Mouse (Mus musculus) kidney, postnatal 4 days (tissue): ENCODE results near the gene Adamts18.
A peak's percentile ranks its signal among the peaks of the same experiment; 100 is the strongest.

Experiments used
- DNase-seq, 2 experiments: peaks; one replicate each; pipeline ENCODE4 v3.0.0; 2021; ENCODE audit warnings: mixed read lengths in 2 of 2

Adamts18 gene

DNA sequence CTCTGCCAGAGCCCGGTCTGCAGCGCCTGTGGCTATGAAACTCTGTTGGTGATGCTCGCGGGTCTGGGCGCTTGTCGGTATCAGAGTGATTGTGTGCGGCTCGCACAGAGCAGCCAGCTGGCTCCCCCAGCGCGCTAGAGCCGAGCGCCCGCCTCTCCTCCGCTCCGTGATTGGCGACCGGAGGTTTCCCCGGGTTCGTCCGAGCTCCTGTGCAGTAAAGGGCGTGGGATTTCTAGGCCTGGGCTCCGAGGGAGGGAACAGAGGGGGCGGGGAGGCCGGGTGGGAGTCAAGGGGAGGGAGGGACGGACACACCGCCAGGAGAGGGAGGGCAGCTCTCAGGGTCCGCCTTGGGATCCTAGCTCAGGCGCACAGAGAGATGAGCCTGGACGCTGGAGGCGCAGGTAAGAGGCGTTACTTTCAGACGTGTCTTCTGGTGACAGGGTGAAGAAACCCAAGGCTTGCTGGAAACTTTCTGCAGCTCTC is at the start of gene Adamts18:
Adamts18 (minus strand) TSS at position 86 of the 483 bp plus-strand sequence.
- DNase-seq, result peak; percentile 65 to 73

GRCm38 (mm10) chr8:113896446-113896845 is 47.9 kb upstream of the Adamts18 start:
- no peak for DNase-seq

DNA sequence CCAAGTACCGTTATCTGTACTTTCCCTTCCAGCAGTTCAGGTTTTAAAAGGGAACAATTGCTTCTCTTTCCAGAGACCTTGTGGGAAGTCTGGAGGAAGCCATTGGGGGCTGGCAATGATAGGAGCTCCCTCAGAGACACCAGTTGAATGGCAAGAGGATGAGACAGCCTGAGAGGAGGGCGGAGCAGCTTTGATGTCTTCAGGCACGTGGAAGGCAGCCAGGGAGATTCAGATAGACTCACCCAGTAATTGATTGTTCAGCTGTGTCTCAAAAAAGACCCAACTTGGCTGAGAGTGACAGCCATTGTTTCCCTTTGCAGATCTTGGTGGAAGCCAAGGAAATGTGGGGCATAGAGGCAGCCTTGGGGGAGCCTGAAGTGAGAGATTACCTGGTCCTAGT is 42.8 kb upstream of the Adamts18 start:
- no peak for DNase-seq

- DNase-seq, result no peak
Measured at GRCm38 (mm10) chr8:113886509-113886908, 38.0 kb upstream of the Adamts18 start.

DNA sequence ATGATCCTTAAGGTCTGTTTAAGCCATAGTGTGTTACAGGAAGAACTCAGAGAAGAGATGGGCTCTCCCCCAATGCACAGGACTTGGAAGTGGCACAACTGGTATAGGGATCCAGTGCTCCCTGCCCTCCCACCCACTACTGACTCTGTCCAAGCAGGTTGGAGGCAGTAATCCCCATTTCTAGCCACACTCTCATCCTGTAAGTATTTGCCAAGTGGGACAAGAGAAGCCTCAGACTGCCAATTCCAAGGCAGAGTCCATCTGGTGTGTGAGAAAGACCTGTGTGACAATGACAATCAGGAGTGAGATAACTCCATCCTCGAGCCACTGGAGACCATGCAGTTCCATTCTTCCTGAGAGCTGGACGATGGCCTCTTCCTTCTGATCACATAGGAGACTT is 36.6 kb upstream of the Adamts18 start:
- DNase-seq, result no peak

DNA sequence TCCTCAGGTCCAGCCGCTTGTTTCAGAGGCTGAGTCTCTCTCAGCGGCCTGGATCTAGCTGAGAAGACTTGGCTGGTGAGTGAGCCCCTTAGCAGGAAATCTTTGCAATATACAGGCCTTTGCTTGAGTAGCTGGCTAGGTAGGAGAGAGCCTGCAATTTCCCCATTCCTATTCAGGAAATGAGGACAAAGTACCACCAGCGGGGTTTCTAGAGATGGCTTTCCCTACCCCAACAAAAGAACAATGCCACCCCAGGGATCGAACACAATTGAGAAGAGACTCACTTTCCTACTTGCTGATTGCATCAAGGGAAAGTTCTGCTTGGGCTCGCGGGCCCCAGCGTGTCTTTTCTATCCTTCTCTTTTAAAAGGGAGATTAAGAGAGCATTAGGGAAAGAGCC is 35.5 kb upstream of the Adamts18 start:
- no peak for DNase-seq

GRCm38 (mm10) chr8:113882558-113882957 is 34.0 kb upstream of the Adamts18 start:
- no peak for DNase-seq

GRCm38 (mm10) chr8:113878411-113879006 is 30.0 kb upstream of the Adamts18 start:
- no peak for DNase-seq

- DNase-seq, result no peak
Measured at GRCm38 (mm10) chr8:113873446-113874120, 25.0 kb upstream of the Adamts18 start.

- DNase-seq, result no peak
Measured at GRCm38 (mm10) chr8:113872436-113872835, 23.9 kb upstream of the Adamts18 start.

GRCm38 (mm10) chr8:113866530-113866929 is 18.0 kb upstream of the Adamts18 start:
- DNase-seq, result no peak

DNA sequence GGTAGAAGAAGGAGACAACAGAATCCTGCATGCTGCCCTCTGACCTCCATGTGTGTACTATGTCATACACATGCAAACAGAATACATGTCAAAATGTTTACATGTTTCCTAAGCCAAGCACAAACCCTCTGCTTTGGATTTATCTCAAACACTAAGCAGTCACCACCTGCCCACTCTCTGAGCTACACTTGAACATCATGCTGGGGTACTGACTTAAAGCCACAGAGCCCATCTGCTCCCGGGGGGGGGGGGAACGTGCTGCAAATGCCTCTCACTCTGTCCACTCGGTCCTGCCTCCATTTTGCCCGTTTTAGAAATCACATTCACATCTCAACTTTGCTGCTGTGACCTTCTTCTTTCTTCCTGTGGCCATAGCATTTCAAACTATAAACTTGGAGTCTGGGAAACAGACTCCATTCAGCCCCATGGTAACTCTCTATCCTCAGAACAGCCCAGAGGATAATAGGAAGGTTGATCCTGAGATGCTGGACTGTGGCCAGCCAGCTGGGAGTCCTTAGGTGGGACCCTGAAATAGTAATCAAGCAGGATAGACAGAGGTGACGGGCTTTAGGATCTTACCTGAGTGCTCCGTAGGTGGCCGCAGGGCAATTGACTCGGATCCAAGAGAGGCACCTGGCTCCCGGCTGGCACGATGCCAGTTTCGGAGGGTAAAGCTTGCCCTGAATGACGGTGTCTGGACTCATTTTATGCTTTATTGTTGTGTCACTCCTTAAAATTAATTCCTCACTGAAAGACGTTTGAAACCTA is 17.0 kb upstream of the Adamts18 start:
- DNase-seq, result peak; percentile 47 to 60

DNA sequence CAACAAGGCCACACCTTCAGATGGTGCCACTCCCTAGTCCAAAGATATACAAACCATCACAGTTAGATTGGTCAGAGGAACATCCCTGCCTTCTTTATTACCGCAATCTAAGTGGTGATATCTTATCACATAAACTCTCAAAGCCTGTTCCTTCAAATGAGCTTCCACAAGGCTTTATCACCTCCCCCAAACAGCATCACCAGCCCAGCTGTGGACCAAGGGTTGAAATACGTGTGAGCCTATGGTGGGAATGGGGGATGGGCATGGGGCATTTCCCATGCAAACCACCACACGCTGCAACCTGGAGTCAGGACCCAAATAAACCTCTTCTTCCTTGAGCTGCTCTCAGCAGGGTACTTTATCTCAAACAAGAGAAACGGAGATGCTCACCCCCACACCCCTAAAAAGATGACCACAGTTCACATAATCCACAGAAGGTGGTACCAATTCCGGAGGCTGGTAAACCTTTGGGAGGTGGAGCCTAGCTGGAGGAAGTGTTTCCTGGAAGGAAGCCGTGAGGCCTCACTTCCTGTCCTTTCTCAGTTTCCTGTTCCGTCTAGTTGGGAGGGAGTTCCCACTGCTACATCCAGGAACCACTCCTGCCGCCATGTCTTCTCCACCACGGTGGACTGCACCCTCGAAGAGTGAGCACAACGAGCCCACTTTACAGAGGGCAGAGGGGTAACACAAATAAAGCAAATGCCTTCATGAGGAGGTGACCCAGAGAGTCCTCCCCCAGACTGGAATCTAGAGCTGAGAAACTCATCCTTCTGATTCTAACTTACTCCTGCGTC is 11.5 kb upstream of the Adamts18 start:
- DNase-seq, result no peak

- DNase-seq, result no peak
Measured at GRCm38 (mm10) chr8:113858801-113859200, 10.3 kb upstream of the Adamts18 start.

DNA sequence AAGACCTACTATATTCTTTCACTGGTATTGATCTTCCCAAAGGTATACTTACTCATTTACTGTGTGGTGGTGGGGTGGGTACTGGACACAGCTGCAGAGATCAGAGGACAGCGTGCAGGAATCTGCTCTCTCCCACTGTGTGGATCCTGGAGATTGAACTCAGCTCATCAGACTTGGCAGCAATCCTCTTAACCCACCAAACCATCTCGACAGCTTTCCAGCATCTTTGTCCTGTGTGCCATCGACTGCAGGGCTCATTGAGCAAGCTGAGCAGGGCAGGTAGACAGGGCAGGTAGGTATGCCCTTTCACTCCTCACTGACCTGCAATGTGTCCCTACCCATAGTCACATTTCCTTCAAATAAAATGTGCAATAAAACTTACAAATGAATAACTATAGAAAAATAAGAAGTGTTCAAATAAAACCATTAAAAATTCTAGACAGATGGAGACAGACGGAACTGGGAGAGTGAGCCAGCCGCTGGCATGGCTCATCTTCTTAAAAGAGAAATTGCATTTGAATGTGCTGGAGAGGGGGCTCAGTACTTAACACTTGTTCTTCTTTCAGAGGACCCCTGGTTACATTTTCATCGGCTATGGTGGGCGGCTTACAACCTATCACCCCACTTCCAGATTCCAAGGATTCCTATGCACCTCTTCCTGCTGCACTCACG is 6.2 kb upstream of the Adamts18 start:
- DNase-seq, result no peak

GRCm38 (mm10) chr8:113853714-113854113 is 5.2 kb upstream of the Adamts18 start:
- no peak for DNase-seq

- no peak for DNase-seq
Measured at GRCm38 (mm10) chr8:113851655-113852054, 3.1 kb upstream of the Adamts18 start.

DNA sequence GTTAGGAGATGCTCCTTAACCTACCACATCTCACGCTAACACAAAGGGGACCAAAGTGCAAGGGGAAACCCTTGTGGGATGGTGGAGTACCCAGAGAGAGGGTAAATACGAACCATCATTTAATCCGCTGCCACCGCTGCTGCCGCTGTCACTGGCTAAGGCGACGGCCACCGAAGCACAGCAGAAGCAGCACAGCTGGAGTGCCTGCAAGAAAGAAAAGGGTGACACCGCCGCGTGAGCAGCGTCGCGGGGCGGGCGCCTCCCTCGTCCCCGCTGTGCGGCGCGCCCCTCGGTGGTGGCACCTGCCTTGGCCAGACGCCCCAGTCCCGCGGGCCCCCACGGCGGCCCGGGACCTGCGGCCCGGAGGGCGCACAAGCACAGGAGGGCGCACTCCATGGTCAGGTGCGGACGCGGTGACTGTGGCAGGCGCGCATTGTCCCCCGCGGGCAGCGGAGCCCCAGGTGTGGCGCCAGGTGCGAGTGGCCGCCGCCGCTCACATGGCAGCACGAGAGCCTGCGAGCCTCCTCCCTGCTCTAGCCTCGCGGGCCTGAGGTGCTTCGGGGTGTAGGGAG is 371 bp downstream of the Adamts18 start:
- DNase-seq, result peak; percentile 38 to 45

- no peak for DNase-seq
Measured at GRCm38 (mm10) chr8:113847606-113848080, 895 bp downstream of the Adamts18 start.

GRCm38 (mm10) chr8:113846669-113847068 is 1.9 kb downstream of the Adamts18 start:
- DNase-seq, result no peak

DNA sequence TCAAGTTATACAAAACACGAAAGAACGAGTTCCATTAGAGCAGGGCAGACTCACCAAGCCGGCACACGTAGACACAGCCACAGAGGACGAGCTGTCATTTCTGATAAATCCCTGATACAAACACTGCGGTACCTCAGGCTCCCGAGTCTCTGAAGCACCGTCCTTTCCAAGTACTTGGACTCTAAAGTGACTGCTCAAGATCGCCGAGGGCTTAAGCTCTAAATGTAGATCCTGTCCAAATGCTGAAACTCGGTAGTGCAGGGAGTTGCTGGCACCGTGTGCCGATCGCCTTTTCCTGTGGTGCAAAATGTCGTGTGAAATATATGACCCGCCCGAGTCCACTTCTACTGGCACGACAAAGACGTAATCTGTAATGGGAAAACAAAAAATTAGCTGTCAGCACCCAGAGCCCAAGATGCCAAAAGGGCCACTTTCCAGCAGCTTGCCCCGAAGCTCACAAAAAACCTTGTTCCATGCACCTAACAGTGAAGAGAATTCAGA is 3.7 kb downstream of the Adamts18 start:
- DNase-seq, result peak in 1 of 2 experiments; percentile 6

DNA sequence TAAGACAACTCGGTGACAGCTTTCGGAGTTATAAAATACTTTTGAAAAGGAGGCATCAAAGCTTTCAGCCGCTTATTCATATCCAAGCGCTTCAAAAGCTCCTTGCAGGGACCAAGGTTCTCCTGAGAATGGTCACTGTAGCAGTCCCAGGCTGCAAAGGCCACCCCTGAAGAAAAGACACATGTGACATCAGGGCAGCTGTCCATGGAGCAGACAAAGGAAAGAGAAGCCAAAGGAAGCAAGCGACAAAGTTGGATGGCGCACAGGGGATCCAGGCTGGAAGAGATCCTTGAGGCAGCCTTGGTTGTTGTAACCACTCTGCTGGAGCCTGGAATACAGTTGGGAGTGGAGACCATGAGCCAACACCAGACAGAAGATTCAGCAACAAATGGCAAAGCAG is 10.3 kb downstream of the Adamts18 start:
- DNase-seq, result peak; percentile 29 to 53
